Mouse (Mus musculus) megakaryocyte-erythroid progenitor cell, adult 5-6 weeks (primary cell): ENCODE measurements around the gene Ldhd. TPM values are rescaled to one million over a fixed set of nuclear protein-coding genes. Genes with fewer than 3 reads are reported as not detected.
A peak's percentile ranks its signal among the peaks of the same experiment; 100 is the strongest.

Source experiments
- ATAC-seq: replicated peaks from 2 replicates; pipeline ENCODE4 v1.8.0; 2016; ENCODE audit warnings: mild to moderate bottlenecking, inconsistent platforms; ENCODE audit not compliant: severe bottlenecking, poor library complexity, low FRiP score, low TSS enrichment
- total RNA-seq, 2 experiments: library from RNA; stranded (forward) in 1 of 2; stranded (reverse) in 1 of 2; fragments of 200-1000, 215-1000 nt in 1 of 2; fragments of >200 nt in 1 of 2; fragmentation: Nextera tagmentation in 1 of 2; gene quantifications; 2 replicates each; pipeline ENCODE4 v1.2.3; 2014 to 2017

Ldhd gene
- total RNA-seq (2014; fragmentation: Nextera tagmentation) = 0.15 and 1.1 TPM in 2 replicates
- 0.09 and 0.15 TPM in 2 replicates for total RNA-seq (2017)

- peak; percentile 82 for ATAC-seq
Measured at GRCm38 (mm10) chr8:111630105-111630521, at the start of gene Ldhd. Gene Ldhd (minus strand): TSS chr8:111630374.

DNA sequence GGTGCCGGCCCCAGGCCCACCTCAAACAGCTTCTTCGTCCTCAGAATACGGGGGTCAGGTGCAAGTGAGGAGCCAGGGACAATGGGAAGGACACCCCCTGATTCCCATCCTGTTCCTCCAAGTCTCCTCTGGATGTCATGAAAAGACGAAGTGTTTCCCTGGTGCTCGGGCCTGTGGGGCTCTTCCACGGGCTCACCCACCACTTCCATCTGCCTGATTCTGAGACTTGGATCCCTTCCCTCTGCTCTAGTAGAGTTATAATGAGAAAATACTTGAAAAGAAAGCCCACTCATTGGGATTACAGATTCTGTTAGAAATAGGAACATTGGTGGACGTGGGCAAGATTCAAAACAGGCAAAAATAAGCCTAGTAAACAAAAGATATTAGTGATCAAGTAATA, 48.7 kb upstream of the Ldhd start:
- no peak for ATAC-seq

GRCm38 (mm10) chr8:111678111-111678510, 47.9 kb upstream of the Ldhd start:
- ATAC-seq = peak; percentile 72

DNA sequence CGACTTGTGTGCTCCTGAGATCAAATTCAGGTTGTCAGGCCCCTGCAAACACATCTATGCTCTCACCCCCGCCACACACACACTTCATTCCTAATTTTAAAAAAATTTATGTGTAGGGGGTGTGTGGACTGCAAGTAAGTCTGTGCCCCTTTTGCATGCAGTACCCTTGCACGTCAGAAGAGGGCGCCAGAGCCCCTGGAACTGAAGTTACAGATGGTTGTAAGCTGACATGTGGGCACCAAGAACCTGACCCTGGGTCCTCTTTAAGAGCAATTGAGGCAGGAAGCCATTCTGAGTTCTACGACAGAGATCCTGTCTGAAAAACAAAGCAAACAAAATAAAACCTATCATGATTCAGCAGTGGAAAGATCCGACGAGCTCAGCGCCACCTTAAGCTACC, 46.1 kb upstream of the Ldhd start:
- no peak for ATAC-seq

GRCm38 (mm10) chr8:111666751-111667150, 36.6 kb upstream of the Ldhd start:
- no peak for ATAC-seq

DNA sequence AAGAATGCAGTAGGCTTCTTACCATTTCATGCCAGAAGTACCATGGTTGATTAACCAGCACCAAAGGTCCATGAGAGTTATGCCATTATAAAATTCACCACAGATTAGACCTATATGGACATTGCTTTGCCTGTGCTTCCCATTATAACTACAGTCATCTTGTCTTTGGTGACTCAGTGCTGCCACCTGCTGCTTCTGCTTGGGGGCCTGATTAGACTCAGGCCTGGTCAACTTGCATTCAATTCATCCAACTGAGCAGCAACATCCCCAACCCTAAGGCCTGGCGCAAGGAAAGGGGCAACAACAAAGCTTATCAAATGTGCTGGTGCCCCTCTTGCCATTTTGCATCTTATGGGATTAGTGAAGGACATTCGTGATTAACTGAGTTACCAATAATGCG, 32.3 kb upstream of the Ldhd start:
- ATAC-seq = peak; percentile 83

- ATAC-seq = no peak
Measured at GRCm38 (mm10) chr8:111658819-111659423, 28.7 kb upstream of the Ldhd start.

DNA sequence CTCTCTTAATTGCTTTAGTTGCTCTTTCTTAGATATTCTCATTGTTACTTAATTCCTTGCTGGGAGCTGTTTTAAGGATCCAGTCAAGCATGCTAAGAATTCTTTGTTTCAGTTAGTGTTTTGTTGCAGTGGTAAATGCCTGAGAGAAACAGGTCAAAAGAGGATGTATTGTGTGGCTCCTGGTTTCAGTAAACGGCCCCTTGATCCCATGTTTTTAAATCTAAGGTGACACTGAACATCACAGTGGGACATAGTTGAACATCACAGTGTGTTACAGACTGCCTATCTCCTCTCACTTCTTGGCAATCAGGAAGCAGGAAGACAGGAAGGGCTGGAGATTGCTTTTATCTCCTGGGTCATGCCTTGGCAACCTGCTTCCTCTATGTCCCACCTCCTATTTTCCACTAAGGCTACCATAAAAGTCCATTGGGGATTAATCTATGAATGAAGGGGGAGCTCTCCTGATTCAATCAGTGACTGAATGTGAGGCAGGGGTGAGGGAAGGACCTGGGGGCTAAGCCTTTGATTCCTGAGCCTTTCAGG, 27.2 kb upstream of the Ldhd start:
- ATAC-seq = no peak

- ATAC-seq = no peak
Measured at GRCm38 (mm10) chr8:111653524-111653923, 23.4 kb upstream of the Ldhd start.

DNA sequence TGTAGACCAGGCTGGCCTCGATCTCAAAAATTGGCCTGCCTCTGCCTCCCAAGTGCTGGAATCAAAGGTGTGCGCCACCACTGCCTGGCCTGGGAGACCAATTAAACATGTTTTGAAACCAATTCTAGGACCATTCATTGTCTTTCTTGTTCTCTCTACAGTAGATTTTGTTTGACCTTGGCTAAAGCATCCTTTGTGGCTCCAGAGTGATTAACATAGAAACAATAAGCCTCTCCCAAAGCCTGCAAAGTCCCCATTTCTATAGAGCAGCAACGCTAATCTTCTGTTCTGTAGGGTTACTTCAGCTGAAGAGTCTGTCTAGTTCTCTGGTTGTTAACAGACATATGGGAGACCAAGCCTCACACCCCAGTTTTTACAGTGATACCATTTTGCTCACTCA, 20.5 kb upstream of the Ldhd start:
- ATAC-seq = no peak

GRCm38 (mm10) chr8:111648834-111649233, 18.7 kb upstream of the Ldhd start:
- no peak for ATAC-seq

- no peak for ATAC-seq
Measured at GRCm38 (mm10) chr8:111645715-111646114, 15.5 kb upstream of the Ldhd start.

GRCm38 (mm10) chr8:111644286-111645051, 14.3 kb upstream of the Ldhd start:
- ATAC-seq = peak; percentile 77

GRCm38 (mm10) chr8:111643264-111644141, 13.3 kb upstream of the Ldhd start, which contains the start of gene Zfp1:
Gene Zfp1 (plus strand): TSS chr8:111643401.
- peak; percentile 83 for ATAC-seq

DNA sequence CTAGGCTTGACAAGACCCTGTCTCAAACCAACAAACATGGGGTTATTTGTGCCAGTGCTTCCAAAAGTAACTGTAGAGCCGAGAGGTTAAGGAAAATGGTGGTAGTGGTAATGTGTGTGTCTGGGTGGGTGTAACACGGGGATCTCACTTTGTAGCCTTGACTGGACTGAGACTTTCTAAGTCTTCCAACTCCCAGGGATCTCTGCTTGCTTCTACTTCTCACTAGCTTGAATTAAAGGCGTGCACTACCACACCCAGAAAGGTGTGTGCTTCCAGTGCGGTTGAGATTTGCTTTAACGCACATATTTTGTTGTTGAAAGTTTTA, 12.7 kb upstream of the Ldhd start:
- ATAC-seq = peak; percentile 23

DNA sequence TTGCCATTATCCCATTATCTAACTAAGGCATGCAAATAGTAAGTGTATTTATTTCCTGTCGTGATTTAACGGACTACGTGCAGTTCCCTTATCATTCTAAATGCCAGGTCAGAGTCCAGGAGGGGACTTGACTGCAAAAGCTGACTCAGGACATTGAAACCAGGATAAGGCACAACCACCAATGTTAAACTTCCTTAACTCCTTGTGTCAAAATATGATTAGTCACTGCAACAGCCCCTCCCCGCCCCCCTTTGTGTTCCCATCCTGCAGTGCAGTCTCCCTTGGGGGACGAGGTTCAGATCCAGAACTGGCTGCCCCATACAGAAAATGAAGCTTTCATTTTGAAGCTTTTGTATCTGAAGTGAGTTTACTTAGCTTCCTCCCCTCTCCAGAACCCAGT, 12.3 kb upstream of the Ldhd start:
- peak; percentile 24 for ATAC-seq

GRCm38 (mm10) chr8:111641064-111641463, 10.9 kb upstream of the Ldhd start:
- ATAC-seq = no peak

- ATAC-seq = peak; percentile 23; the same call in 1 of the 2 replicates
Measured at GRCm38 (mm10) chr8:111638086-111638485, 7.9 kb upstream of the Ldhd start.

GRCm38 (mm10) chr8:111632976-111633375, 2.8 kb upstream of the Ldhd start:
- ATAC-seq = no peak

DNA sequence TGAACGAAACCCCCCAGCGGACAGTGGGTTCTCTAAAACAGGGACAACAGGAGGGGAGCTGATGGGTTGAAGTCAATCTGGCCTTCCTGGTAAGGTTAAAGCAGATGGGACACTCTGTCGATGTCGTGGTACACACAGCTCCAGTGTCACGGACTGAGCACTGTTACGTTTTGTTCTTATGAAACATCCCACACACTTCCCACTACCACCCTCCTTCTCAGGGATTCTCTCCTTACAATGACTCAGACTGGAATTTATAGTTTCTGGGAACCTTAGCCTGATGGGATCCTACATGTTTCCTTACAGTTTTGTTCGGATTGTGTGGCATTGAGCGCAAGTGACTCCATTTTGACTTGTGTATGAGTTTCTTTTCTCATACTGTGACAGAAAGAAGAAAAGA, 1.4 kb upstream of the Ldhd start:
- no peak for ATAC-seq
